Mouse (Mus musculus) heart, postnatal 0 days (tissue): ENCODE measurements around the gene Mreg.

ENCODE experiments used
- CTCF ChIP-seq: IDR thresholded peaks from 2 replicates; pipeline ENCODE4 v1.5.1; 2016; ENCODE audit warnings: antibody characterized with exemption, control low read depth, low read depth
- EP300 ChIP-seq: IDR thresholded peaks from 2 replicates; pipeline ENCODE4 v1.6.1; 2016; ENCODE audit warnings: antibody characterized with exemption, low read depth

DNA sequence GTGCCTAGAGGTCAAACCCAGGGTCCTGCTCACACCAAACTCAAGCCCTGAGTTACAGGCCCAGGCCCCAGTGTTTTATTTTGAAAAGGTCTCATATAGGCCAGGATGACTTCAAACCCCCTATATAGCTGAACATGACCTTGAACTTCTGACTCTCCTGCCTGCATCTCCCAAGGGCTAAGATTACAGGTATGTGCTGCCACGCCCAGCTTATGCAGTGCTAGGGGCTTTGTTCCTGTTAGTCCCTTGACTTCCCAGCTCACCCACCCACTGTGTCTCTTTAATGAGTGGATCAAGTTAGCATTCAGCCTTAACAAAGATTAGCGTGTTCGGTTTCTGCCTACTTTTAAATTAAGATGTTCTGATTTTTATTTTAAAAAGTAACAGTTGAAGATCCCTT, 1.8 kb upstream of the Mreg start:
- no peak for TF ChIP-seq CTCF
- no peak for TF ChIP-seq EP300
